Mouse (Mus musculus) cortical plate, adult 2 months (tissue): ENCODE data around the gene Myrf.

ENCODE experiments used
- CTCF ChIP-seq: fragments of 200-500 bp; IDR thresholded peaks from 2 replicates; pipeline ENCODE4 v1.5.1; 2011; ENCODE audit warnings: mild to moderate bottlenecking, control low read depth, low read length; ENCODE audit not compliant: insufficient read depth; ENCODE audit errors: extremely low read depth
- POLR2A ChIP-seq: fragments of 200-500 bp; IDR thresholded peaks from 2 replicates; pipeline ENCODE4 v1.6.1; 2011; ENCODE audit warnings: mild to moderate bottlenecking, low read length, control low read depth; ENCODE audit not compliant: insufficient read depth; ENCODE audit errors: extremely low read depth

DNA sequence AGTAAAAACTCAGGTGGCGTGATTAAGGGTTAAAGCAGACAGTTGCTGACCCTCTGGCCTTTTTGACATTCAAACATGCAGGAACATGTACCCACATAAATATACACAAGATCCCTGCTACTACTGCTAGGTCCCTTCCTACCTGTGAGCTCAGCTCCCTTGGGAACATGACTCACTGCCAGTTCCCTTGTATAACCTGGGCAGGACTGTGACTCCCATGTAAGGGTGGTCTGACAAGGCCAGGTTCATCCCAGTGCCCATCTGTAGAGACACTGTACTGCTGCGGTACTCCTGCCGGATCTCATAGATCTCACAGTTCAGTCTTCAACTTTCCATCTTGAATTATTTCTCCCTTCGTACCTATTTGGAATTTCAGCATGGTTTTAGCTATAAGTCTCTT lies 43.4 kb downstream of the Myrf start:
- TF ChIP-seq CTCF, result no peak
- no peak for TF ChIP-seq POLR2A
